Mouse (Mus musculus) liver, embryonic 14.5 days (tissue): ENCODE measurements around the gene Agap1.

Source experiments
- CTCF ChIP-seq: IDR thresholded peaks from 2 replicates; pipeline ENCODE4 v1.5.1; 2016; ENCODE audit warnings: antibody characterized with exemption, low read depth, control low read depth
- EP300 ChIP-seq: IDR thresholded peaks from 2 replicates; pipeline ENCODE4 v1.6.1; 2016; ENCODE audit warnings: antibody characterized with exemption, low read depth

GRCm38 (mm10) chr1:89521406-89521805 is 66.8 kb downstream of the Agap1 start:
- TF ChIP-seq CTCF (no peak), EP300 (no peak)
